Mouse (Mus musculus) small intestine, adult 2 months (tissue): Measurements from ENCODE around the gene Akr1c14.

ENCODE experiments used
- CTCF ChIP-seq: fragments of 200-500 bp; IDR thresholded peaks from 2 replicates; pipeline ENCODE4 v1.5.1; 2012; ENCODE audit warnings: low read depth, mild to moderate bottlenecking, control low read depth, inconsistent platforms, low read length, moderate library complexity, mixed read lengths; ENCODE audit not compliant: insufficient replicate concordance, insufficient read length; ENCODE audit errors: extremely low read depth
- POLR2A ChIP-seq: fragments of 200-500 bp; IDR thresholded peaks from 2 replicates; pipeline ENCODE4 v1.6.1; 2012; ENCODE audit warnings: low read depth, mild to moderate bottlenecking, control low read depth, inconsistent platforms, low read length, moderate library complexity

DNA sequence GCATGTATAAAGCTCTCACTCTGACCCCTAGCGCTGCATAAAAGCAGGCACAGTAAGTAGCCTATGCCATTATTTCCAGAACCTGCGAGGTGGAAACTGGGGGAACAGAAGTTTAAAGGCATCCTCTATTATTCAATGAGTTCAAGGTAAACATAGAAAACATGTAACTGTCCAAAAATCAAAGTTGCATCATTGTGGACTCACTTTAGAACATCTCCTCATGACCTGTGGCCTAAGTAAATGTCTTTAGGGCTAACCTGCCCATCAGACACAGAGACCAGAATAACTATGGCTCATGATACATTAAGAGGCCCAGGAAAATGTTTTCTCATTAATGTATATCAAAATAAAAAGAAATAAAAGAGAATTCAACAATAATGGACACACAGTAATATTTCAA lies 7.4 kb downstream of the Akr1c14 start:
- no peak for TF ChIP-seq CTCF
- no peak for TF ChIP-seq POLR2A
